Mouse (Mus musculus): ENCODE measurements at regions not wholly inside any gene's neighbourhood (a gene's known extent, or its start where the extent isn't known, plus 50 kb on each side); places are given as distances from the start of the nearest gene placed in this dataset.

- no peak for DNase-seq (ENCODE audit: low spot score in 2 of 2)
These were observed 75.6 kb upstream of the Tmprss2 start for GRCm38 (mm10) chr16:97686561-97686960.

DNA sequence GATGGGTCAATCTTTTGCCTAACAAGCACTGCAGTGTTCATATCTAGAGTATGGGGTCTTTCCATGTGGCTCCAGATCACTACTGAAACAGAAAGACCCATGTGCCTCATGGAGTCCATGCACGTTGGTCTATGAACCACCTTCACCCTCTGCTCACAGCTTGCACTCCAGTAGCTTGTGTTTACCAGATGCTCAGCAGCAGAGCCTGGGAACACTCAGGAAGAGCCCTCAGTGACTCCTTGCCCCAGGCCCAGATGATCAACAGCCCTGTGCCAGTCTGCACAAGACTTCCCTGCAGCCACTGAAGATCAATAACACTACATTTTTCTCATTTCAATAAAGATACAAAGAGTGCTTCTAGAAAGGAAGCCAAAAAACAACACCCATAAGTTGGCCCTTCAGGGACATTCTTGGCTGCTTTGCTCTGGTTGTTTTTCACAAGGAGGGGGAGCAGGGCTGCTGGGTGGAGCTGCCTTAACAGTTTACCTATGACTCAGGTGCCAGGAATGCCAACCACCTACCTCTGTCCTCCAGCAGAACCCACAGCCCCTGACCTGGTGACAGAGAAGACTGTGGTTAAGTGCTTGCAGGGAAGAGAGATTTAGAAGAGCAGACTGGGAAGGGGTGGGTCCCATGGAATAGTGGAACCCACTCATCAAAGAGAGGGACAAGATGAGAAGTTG lies 74.7 kb upstream of the Tmprss2 start:
- DNase-seq (ENCODE audit: low spot score in 2 of 2): no peak

GRCm38 (mm10) chr16:97681191-97681590 lies 70.2 kb upstream of the Tmprss2 start:
- DNase-seq (ENCODE audit: low spot score in 2 of 2): no peak

DNA sequence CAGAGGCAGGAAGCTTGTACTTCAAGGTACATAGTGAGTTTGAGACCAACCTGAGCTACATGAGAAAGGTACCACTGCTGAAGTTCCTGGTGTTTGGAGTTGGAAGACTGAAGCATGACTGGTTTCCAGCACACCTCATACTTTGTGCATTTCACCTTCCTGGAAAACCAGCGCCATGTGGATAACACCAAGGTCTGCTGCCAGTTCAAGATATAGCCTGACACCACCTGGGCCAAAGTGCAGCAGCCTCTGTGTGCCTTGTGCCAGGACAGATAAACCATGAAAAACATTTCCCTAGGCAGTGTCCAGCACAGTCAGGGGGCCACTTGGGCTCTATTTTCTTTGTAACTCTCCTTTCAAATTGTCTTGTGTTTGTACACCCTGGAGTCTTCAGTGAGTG lies 68.8 kb upstream of the Tmprss2 start:
- DNase-seq (ENCODE audit: low spot score in 2 of 2): no peak

DNA sequence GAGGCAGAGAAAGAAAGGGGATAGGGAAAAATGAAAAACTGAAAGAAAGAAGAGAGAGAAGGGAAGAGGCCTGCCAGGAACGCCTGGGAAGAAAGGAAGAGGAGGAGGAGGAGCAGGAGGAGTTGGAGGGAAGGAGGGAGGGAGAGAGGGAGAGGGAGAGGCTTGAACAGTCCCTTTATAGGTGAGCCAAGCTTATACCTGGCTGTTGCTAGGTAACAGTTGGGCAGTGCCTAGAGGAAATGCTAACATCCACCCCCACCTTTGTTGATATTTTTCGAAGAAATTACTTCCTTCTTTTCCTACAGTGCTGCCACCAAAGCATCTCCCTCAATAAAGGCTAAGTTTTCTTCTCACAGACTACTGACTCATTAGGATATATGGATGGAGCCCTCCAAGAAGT lies 68.3 kb upstream of the Tmprss2 start:
- DNase-seq (ENCODE audit: low spot score in 2 of 2): no peak

DNA sequence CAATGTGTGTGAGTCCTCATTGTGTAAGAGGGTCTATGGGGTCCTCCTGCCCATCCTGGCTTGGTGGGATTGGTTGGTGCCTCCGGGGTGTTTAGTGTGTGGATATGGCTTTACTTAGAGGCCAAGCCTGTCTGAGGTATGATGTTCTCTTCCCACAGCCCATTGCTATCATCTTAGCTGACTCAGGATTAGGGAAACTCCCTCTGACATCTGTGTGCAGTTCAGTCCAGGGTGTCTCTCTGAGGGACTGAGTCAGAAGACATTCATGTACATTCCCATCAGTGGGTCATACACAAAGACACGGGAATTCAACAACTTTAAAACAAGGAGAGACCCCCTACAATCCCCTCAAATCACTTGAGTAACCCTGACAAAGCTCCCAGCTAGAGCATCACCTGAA lies 66.6 kb upstream of the Tmprss2 start:
- no peak for DNase-seq (ENCODE audit: low spot score in 2 of 2)

- peak in 1 of 2 experiments; percentile 13 for DNase-seq (ENCODE audit: low spot score in 2 of 2)
These were observed 62.6 kb upstream of the Tmprss2 start for GRCm38 (mm10) chr16:97673576-97673975.

GRCm38 (mm10) chr16:97670131-97671038 lies 59.4 kb upstream of the Tmprss2 start:
- peak in 1 of 2 experiments; percentile 36 for DNase-seq (ENCODE audit: low spot score in 2 of 2)

GRCm38 (mm10) chr16:97667536-97667935 lies 56.5 kb upstream of the Tmprss2 start:
- DNase-seq (ENCODE audit: low spot score in 2 of 2): no peak

GRCm38 (mm10) chr16:97665518-97665917 lies 54.5 kb upstream of the Tmprss2 start:
- DNase-seq (ENCODE audit: low spot score in 2 of 2): no peak

All from left cerebral cortex, adult 8-10 months (tissue).